8 mouse cellular contexts compared by ENCODE assay signal in genomic region chr14:52278932-52279746, GRCm38 (mm10). TPM values are rescaled to one million over a fixed set of nuclear protein-coding genes. Genes with fewer than 3 reads are reported as not detected.
DNase-seq lines count a peak whose midpoint lies in the region; ATAC-seq lines count a peak whose summit lies in the region.

TSS of gene Tox4 (plus strand) at chr14:52279146.
TSS of gene Rab2b (minus strand) at chr14:52279545.

- H3K4me2 ChIP-seq in hindbrain, embryonic 11.5 days (replicated peaks; ENCODE audit: low read depth, low read length) = peak within 1 kb of the TSS; percentile 59

- H3K4me3 ChIP-seq in hindbrain, embryonic 11.5 days (ENCODE audit: low read depth, low read length) = peak within 1 kb of the TSS; percentile 91

- H3K36me3 ChIP-seq in hindbrain, embryonic 11.5 days (ENCODE audit: control insufficient read depth, insufficient read depth, low read length) = no peaks in the 10 kb centered on the region

- H3K9ac ChIP-seq in hindbrain, embryonic 11.5 days (ENCODE audit: low read depth, low read length) = peak within 1 kb of the TSS; percentile 86

- DNase-seq in Muller cell, postnatal 12 days (ENCODE audit: inconsistent ontology term) = peak; percentile 100
- DNase-seq in cerebellum, adult 9-11 months = peak; percentile 98
- peak; percentile 97 to 100 for DNase-seq in frontal cortex, adult 2 months (ENCODE audit: extremely low spot score in 1 of 2, low spot score in 1 of 2)
- DNase-seq in hindbrain, embryonic 11.5 days (ENCODE audit: low spot score) = peak; percentile 99
- peak; percentile 100 for DNase-seq in layer of hippocampus, postnatal 10 days (ENCODE audit: low spot score in 2 of 2)
- peak; percentile 98 for DNase-seq in lung, postnatal 10 days
- peak; percentile 99 for DNase-seq in ovary, postnatal 36 days (ENCODE audit: low spot score)
- DNase-seq in thymus, postnatal 25 days = peak; percentile 100

- WGBS in hindbrain, embryonic 11.5 days = under 1% methylated on average over 64 of the region's 66 CpGs

- peak within 1 kb of the TSS; percentile 77 for H3K27ac ChIP-seq in hindbrain, embryonic 11.5 days (ENCODE audit: low read depth, low read length)

- no peaks in the 10 kb centered on the region for H3K27me3 ChIP-seq in hindbrain, embryonic 11.5 days (ENCODE audit: control insufficient read depth, insufficient read depth, low read length)

- H3K9me3 ChIP-seq in hindbrain, embryonic 11.5 days (ENCODE audit: control insufficient read depth, low read length) = no peaks in the 10 kb centered on the region

- peak; percentile 99 for ATAC-seq in hindbrain, embryonic 11.5 days (ENCODE audit: low FRiP score)

- peaks cover 3% of the 10 kb centered on the region; the same call in 1 of the 2 replicates for H3K4me1 ChIP-seq in hindbrain, embryonic 11.5 days (replicated peaks; ENCODE audit: control insufficient read depth, insufficient read depth, low read length)

RNA-seq across cellular contexts. Expression of gene Tox4, which starts in this region (rescaled TPM):
- polyA plus RNA-seq in frontal cortex, adult 2 months (2012; rRNA removed) = 33.3 and 39.7 TPM in 2 replicates
- 55.3 and 60.1 TPM in 2 replicates for polyA plus RNA-seq in hindbrain, embryonic 11.5 days (2014; fragmentation: Nextera tagmentation; extraction: Ambion mirVana)
- total RNA-seq in layer of hippocampus, postnatal 10 days (2021) = 10 to 100 TPM; 51.7 to 54.9 TPM

RNA-seq across cellular contexts. Expression of gene Rab2b, which starts in this region (rescaled TPM):
- 48.0 and 50.4 TPM in 2 replicates for polyA plus RNA-seq in frontal cortex, adult 2 months (2012; rRNA removed)
- polyA plus RNA-seq in hindbrain, embryonic 11.5 days (2014; fragmentation: Nextera tagmentation; extraction: Ambion mirVana) = 44.1 and 45.2 TPM in 2 replicates
- 10 to 100 TPM; 39.7 to 41.2 TPM for total RNA-seq in layer of hippocampus, postnatal 10 days (2021)

Comparison
In these comparisons a context has a peak if more than half of its experiments do, and no peak if none do; other contexts are left out.
1. Peak in every context shown above with its lines: DNase-seq, ATAC-seq, H3K4me3 ChIP-seq and H3K27ac ChIP-seq.